Mouse (Mus musculus): ENCODE data around the gene Ube2g1. TPM values are rescaled to one million over a fixed set of nuclear protein-coding genes. Genes with fewer than 3 reads are reported as not detected.

The Ube2g1 gene
- polyA plus RNA-seq, 1 experiment from 2014 or later, result 84.5 TPM

- WGBS, result 91% methylated on average over 5 of the region's 5 CpGs
- no peak for ATAC-seq (ENCODE audit: low FRiP score, low read depth)
- H3K27me3 ChIP-seq, result no peaks in the 10 kb centered on the region
Observed at GRCm38 (mm10) chr11:72712721-72713120, 105.6 kb downstream of the Ube2g1 start.

GRCm38 (mm10) chr11:72718161-72718560 lies 111.1 kb downstream of the Ube2g1 start:
- no peak overlapping the region for H3K4me3 ChIP-seq
- H3K9ac ChIP-seq, result no peak overlapping the region
- no peak overlapping the region for H3K4me2 ChIP-seq (replicated peaks)
- 87% methylated on average over 3 of the region's 3 CpGs for WGBS
- H3K27me3 ChIP-seq, result no peaks in the 10 kb centered on the region
- H3K36me3 ChIP-seq, result peaks cover 25% of the 10 kb centered on the region
- ATAC-seq (ENCODE audit: low FRiP score, low read depth), result no peak
- no peak overlapping the region for H3K27ac ChIP-seq
- no peaks in the 10 kb centered on the region for H3K9me3 ChIP-seq
- H3K4me1 ChIP-seq, result no peaks in the 10 kb centered on the region

More at GRCm38 (mm10) chr11:72712721-72713120, 105.6 kb downstream of the Ube2g1 start:
- peaks cover 30% of the 10 kb centered on the region for H3K36me3 ChIP-seq
- H3K27ac ChIP-seq, result no peak overlapping the region
- no peak overlapping the region for H3K4me3 ChIP-seq
- no peaks in the 10 kb centered on the region for H3K4me1 ChIP-seq
- no peaks in the 10 kb centered on the region for H3K9me3 ChIP-seq
- H3K4me2 ChIP-seq (replicated peaks), result no peak overlapping the region
- H3K9ac ChIP-seq, result no peak overlapping the region

GRCm38 (mm10) chr11:72723165-72723564 lies 116.1 kb downstream of the Ube2g1 start:
- Histone ChIP-seq H3K4me3 (no peak overlapping the region), H3K27ac (no peak overlapping the region), H3K9me3 (no peaks in the 10 kb centered on the region), H3K9ac (no peak overlapping the region), H3K36me3 (peaks cover 20% of the 10 kb centered on the region), H3K4me1 (no peaks in the 10 kb centered on the region), H3K4me2 (replicated peaks) (no peak overlapping the region), H3K27me3 (no peaks in the 10 kb centered on the region)
- 19% methylated on average over 2 of the region's 2 CpGs for WGBS
- no peak for ATAC-seq (ENCODE audit: low FRiP score, low read depth)

- Histone ChIP-seq H3K9me3 (no peaks in the 10 kb centered on the region), H3K27me3 (no peaks in the 10 kb centered on the region), H3K4me3 (no peak overlapping the region), H3K4me1 (no peaks in the 10 kb centered on the region), H3K9ac (no peak overlapping the region), H3K27ac (no peak overlapping the region), H3K4me2 (replicated peaks) (no peak overlapping the region), H3K36me3 (peaks cover 23% of the 10 kb centered on the region)
- ATAC-seq (ENCODE audit: low FRiP score, low read depth), result no peak
Observed at GRCm38 (mm10) chr11:72723871-72724270, 116.8 kb downstream of the Ube2g1 start.

GRCm38 (mm10) chr11:72726023-72726422 lies 118.9 kb downstream of the Ube2g1 start:
- no peak for ATAC-seq (ENCODE audit: low FRiP score, low read depth)
- no peak overlapping the region for H3K27ac ChIP-seq
- H3K4me1 ChIP-seq, result no peaks in the 10 kb centered on the region
- no peaks in the 10 kb centered on the region for H3K27me3 ChIP-seq
- H3K4me2 ChIP-seq (replicated peaks), result no peak overlapping the region
- no peak overlapping the region for H3K9ac ChIP-seq
- H3K4me3 ChIP-seq, result no peak overlapping the region
- peaks cover 41% of the 10 kb centered on the region for H3K36me3 ChIP-seq
- H3K9me3 ChIP-seq, result no peaks in the 10 kb centered on the region

- no peak overlapping the region for H3K4me3 ChIP-seq
- no peak for ATAC-seq (ENCODE audit: low FRiP score, low read depth)
- no peaks in the 10 kb centered on the region for H3K9me3 ChIP-seq
- no peak overlapping the region for H3K4me2 ChIP-seq (replicated peaks)
- no peak overlapping the region for H3K9ac ChIP-seq
- H3K36me3 ChIP-seq, result peaks cover 82% of the 10 kb centered on the region
- H3K27ac ChIP-seq, result no peak overlapping the region
- no peaks in the 10 kb centered on the region for H3K27me3 ChIP-seq
- no peaks in the 10 kb centered on the region for H3K4me1 ChIP-seq
- WGBS, result 85% methylated on average over 3 of the region's 3 CpGs
Observed at GRCm38 (mm10) chr11:72733736-72734135, 126.7 kb downstream of the Ube2g1 start.

GRCm38 (mm10) chr11:72734840-72735518 lies 127.9 kb downstream of the Ube2g1 start:
- Histone ChIP-seq H3K4me2 (replicated peaks) (no peak overlapping the region), H3K36me3 (peaks cover 84% of the 10 kb centered on the region), H3K27me3 (no peaks in the 10 kb centered on the region), H3K4me3 (no peak overlapping the region), H3K9me3 (no peaks in the 10 kb centered on the region), H3K27ac (no peak overlapping the region), H3K9ac (no peak overlapping the region), H3K4me1 (no peaks in the 10 kb centered on the region)
- WGBS, result 88% methylated on average over 4 of the region's 4 CpGs
- no peak for ATAC-seq (ENCODE audit: low FRiP score, low read depth)

GRCm38 (mm10) chr11:72735519-72735860 lies 128.4 kb downstream of the Ube2g1 start:
- Histone ChIP-seq H3K36me3 (peaks cover 85% of the 10 kb centered on the region), H3K27ac (no peak overlapping the region), H3K4me2 (replicated peaks) (no peak overlapping the region), H3K9ac (no peak overlapping the region), H3K27me3 (no peaks in the 10 kb centered on the region), H3K4me3 (no peak overlapping the region), H3K4me1 (no peaks in the 10 kb centered on the region), H3K9me3 (no peaks in the 10 kb centered on the region)
- 82% methylated on average over 2 of the region's 2 CpGs for WGBS
- ATAC-seq (ENCODE audit: low FRiP score, low read depth), result no peak

Small RNA genes lying within 50 kb of the gene (microRNA-seq; reads per million reads assigned to microRNA genes)
- gene Gm25678, result not detected

Other genes starting within 250 kb of the Ube2g1 start
- gene Tekt1, start 244.8 kb upstream of the Ube2g1 start, polyA plus RNA-seq (2015; fragmentation: Nextera tagmentation; extraction: Ambion mirVana), result 3.2 and 3.6 TPM in 2 replicates
- 38.3 and 41.5 TPM in 2 replicates for gene Smtnl2, start 195.6 kb upstream of the Ube2g1 start, polyA plus RNA-seq (2015; fragmentation: Nextera tagmentation; extraction: Ambion mirVana)
- gene Ggt6, start 171.8 kb upstream of the Ube2g1 start, polyA plus RNA-seq (2015; fragmentation: Nextera tagmentation; extraction: Ambion mirVana), result 0.74 and 0.92 TPM in 2 replicates
- 159 and 164 TPM in 2 replicates for gene Mybbp1a, start 165.9 kb upstream of the Ube2g1 start, polyA plus RNA-seq (2015; fragmentation: Nextera tagmentation; extraction: Ambion mirVana)
- gene Spns2, start 117.4 kb upstream of the Ube2g1 start, polyA plus RNA-seq (2015; fragmentation: Nextera tagmentation; extraction: Ambion mirVana), result 2.1 and 2.3 TPM in 2 replicates
- 0.14 and 0.20 TPM in 2 replicates for gene Spns3, start 56.8 kb upstream of the Ube2g1 start, polyA plus RNA-seq (2015; fragmentation: Nextera tagmentation; extraction: Ambion mirVana)
- gene Ankfy1, start 82.7 kb downstream of the Ube2g1 start, polyA plus RNA-seq (2015; fragmentation: Nextera tagmentation; extraction: Ambion mirVana), result 22.2 and 25.4 TPM in 2 replicates
- gene Cyb5d2, start 188.9 kb downstream of the Ube2g1 start, polyA plus RNA-seq (2015; fragmentation: Nextera tagmentation; extraction: Ambion mirVana), result 6.5 and 6.7 TPM in 2 replicates
- 9.2 and 10.4 TPM in 2 replicates for gene Zzef1, start 188.9 kb downstream of the Ube2g1 start, polyA plus RNA-seq (2015; fragmentation: Nextera tagmentation; extraction: Ambion mirVana)